Mouse (Mus musculus) stomach, embryonic 14.5 days (tissue): ENCODE results near the gene Cep112. TPM values are rescaled to one million over a fixed set of nuclear protein-coding genes. Genes with fewer than 3 reads are reported as not detected.

Source experiments
- ATAC-seq: fragments of 200-750 bp; cut with Nextera tagmentation; 2 replicates; pipeline ENCODE4 v1.8.0; 2017; ENCODE audit warnings: low read depth, moderate TSS enrichment; ENCODE audit not compliant: insufficient number of reproducible peaks, insufficient read depth, low FRiP score
- H3K27ac ChIP-seq: fragments of 300-500 bp; sonication (generic); 2 replicates; pipeline ENCODE4 v1.5.1; 2014; ENCODE audit warnings: mild to moderate bottlenecking, low read length, moderate library complexity, mixed read lengths
- H3K27me3 ChIP-seq: fragments of 300-500 bp; sonication (generic); 2 replicates; pipeline ENCODE4 v1.6.1; 2014; ENCODE audit warnings: low read length, control low read depth, mixed read lengths; ENCODE audit not compliant: control insufficient read depth, insufficient read depth
- H3K36me3 ChIP-seq: fragments of 300-500 bp; sonication (generic); 2 replicates; pipeline ENCODE4 v1.6.1; 2014; ENCODE audit warnings: mild to moderate bottlenecking, control low read depth, low read length, moderate library complexity, mixed read lengths; ENCODE audit not compliant: control insufficient read depth, insufficient read depth
- H3K4me1 ChIP-seq: fragments of 300-500 bp; sonication (generic); 2 replicates; pipeline ENCODE4 v1.6.1; 2014; ENCODE audit warnings: low read length, control low read depth, mixed read lengths; ENCODE audit not compliant: control insufficient read depth, insufficient read depth
- H3K4me2 ChIP-seq: fragments of 300-500 bp; sonication (generic); replicated peaks from 2 replicates; pipeline ENCODE4 v1.6.1; 2014; ENCODE audit warnings: low read depth, low read length, control low read depth
- H3K4me3 ChIP-seq: fragments of 300-500 bp; sonication (generic); 2 replicates; pipeline ENCODE4 v1.5.1; 2014; ENCODE audit warnings: low read depth, low read length, control low read depth
- H3K9ac ChIP-seq: fragments of 300-500 bp; sonication (generic); replicated peaks from 2 replicates; pipeline ENCODE4 v1.6.1; 2014; ENCODE audit warnings: low read depth, mild to moderate bottlenecking, control low read depth, low read length, moderate library complexity, mixed read lengths
- H3K9me3 ChIP-seq: fragments of 300-500 bp; sonication (generic); 2 replicates; pipeline ENCODE4 v1.6.1; 2016; ENCODE audit warnings: low read depth, low read length, control low read depth; ENCODE audit not compliant: control insufficient read depth
- WGBS: fragments of 180-500 bp; shearing (Covaris S2); extraction: QIAGEN DNeasy Blood & Tissue Kit; methylation state at CpG from one replicate; pipeline ENCODE4 v1.1.7; 2014; 5-methylcytosine and 5-hydroxymethylcytosine counted together
- polyA plus RNA-seq: library from polyadenylated mRNA; unstranded; fragments of >200 nt; fragmentation: Nextera tagmentation; extraction: Ambion mirVana; gene quantifications from 2 replicates; pipeline ENCODE4 v1.2.1, GENCODE M21; 2014

Gene Cep112
- polyA plus RNA-seq, 1 experiment from 2014 or later: 24.1 TPM

GRCm38 (mm10) chr11:108464715-108465301 lies 39.8 kb downstream of the Cep112 start:
- Histone ChIP-seq H3K4me2 (no peak overlapping the region), H3K27me3 (no peaks in the 10 kb centered on the region), H3K27ac (peak overlapping the region; percentile 11; the same call in 1 of the 2 replicates), H3K4me1 (no peaks in the 10 kb centered on the region), H3K4me3 (no peak overlapping the region), H3K9ac (no peak overlapping the region), H3K9me3 (no peaks in the 10 kb centered on the region), H3K36me3 (no peaks in the 10 kb centered on the region)
- ATAC-seq: no peak
- 40% methylated on average over 4 of the region's 4 CpGs for WGBS

GRCm38 (mm10) chr11:108475738-108476137 lies 50.7 kb downstream of the Cep112 start:
- H3K4me3 ChIP-seq: no peak overlapping the region
- 69% methylated on average over 7 of the region's 7 CpGs for WGBS
- no peaks in the 10 kb centered on the region for H3K9me3 ChIP-seq
- H3K4me1 ChIP-seq: no peaks in the 10 kb centered on the region
- no peaks in the 10 kb centered on the region; the same call in 1 of the 2 replicates for H3K36me3 ChIP-seq
- no peak for ATAC-seq
- no peaks in the 10 kb centered on the region for H3K27me3 ChIP-seq
- H3K9ac ChIP-seq: no peak overlapping the region
- no peak overlapping the region for H3K27ac ChIP-seq
- no peak overlapping the region for H3K4me2 ChIP-seq

- WGBS: 59% methylated on average over 1 of the region's 1 CpGs
- Histone ChIP-seq H3K4me2 (no peak overlapping the region), H3K9me3 (no peaks in the 10 kb centered on the region), H3K9ac (no peak overlapping the region), H3K36me3 (no peaks in the 10 kb centered on the region; the same call in 1 of the 2 replicates), H3K27ac (no peak overlapping the region), H3K4me1 (no peaks in the 10 kb centered on the region), H3K27me3 (no peaks in the 10 kb centered on the region), H3K4me3 (no peak overlapping the region)
- no peak for ATAC-seq
Measured at GRCm38 (mm10) chr11:108476226-108476625, 51.2 kb downstream of the Cep112 start.

- H3K36me3 ChIP-seq: no peaks in the 10 kb centered on the region
- 61% methylated on average over 4 of the region's 4 CpGs for WGBS
- H3K4me3 ChIP-seq: no peak overlapping the region
- ATAC-seq: no peak
- H3K27me3 ChIP-seq: no peaks in the 10 kb centered on the region
- H3K27ac ChIP-seq: no peak overlapping the region
- H3K4me2 ChIP-seq: no peak overlapping the region
- H3K4me1 ChIP-seq: no peaks in the 10 kb centered on the region
- no peak overlapping the region for H3K9ac ChIP-seq
- H3K9me3 ChIP-seq: no peaks in the 10 kb centered on the region
Measured at GRCm38 (mm10) chr11:108483976-108484375, 59.0 kb downstream of the Cep112 start.

GRCm38 (mm10) chr11:108488256-108488655 lies 63.3 kb downstream of the Cep112 start:
- Histone ChIP-seq H3K9me3 (no peaks in the 10 kb centered on the region), H3K27me3 (no peaks in the 10 kb centered on the region), H3K4me2 (no peak overlapping the region), H3K36me3 (no peaks in the 10 kb centered on the region), H3K4me1 (no peaks in the 10 kb centered on the region), H3K9ac (no peak overlapping the region), H3K27ac (no peak overlapping the region), H3K4me3 (no peak overlapping the region)
- WGBS: 82% methylated on average over 2 of the region's 2 CpGs
- ATAC-seq: no peak

GRCm38 (mm10) chr11:108489863-108490262 lies 64.9 kb downstream of the Cep112 start:
- ATAC-seq: no peak
- Histone ChIP-seq H3K4me1 (no peaks in the 10 kb centered on the region), H3K9me3 (no peaks in the 10 kb centered on the region), H3K36me3 (no peaks in the 10 kb centered on the region), H3K27me3 (no peaks in the 10 kb centered on the region), H3K27ac (no peak overlapping the region), H3K9ac (no peak overlapping the region), H3K4me2 (no peak overlapping the region), H3K4me3 (no peak overlapping the region)
- 93% methylated on average over 4 of the region's 4 CpGs for WGBS

GRCm38 (mm10) chr11:108508190-108508589 lies 83.2 kb downstream of the Cep112 start:
- Histone ChIP-seq H3K36me3 (no peaks in the 10 kb centered on the region), H3K27me3 (no peaks in the 10 kb centered on the region), H3K4me1 (no peaks in the 10 kb centered on the region), H3K4me3 (no peak overlapping the region), H3K4me2 (no peak overlapping the region), H3K9me3 (no peaks in the 10 kb centered on the region), H3K9ac (no peak overlapping the region), H3K27ac (no peak overlapping the region)
- ATAC-seq: no peak
- WGBS: 83% methylated on average over 5 of the region's 5 CpGs

GRCm38 (mm10) chr11:108527725-108528363 lies 102.9 kb downstream of the Cep112 start:
- WGBS: 56% methylated on average over 5 of the region's 5 CpGs
- no peak overlapping the region for H3K4me2 ChIP-seq
- H3K27ac ChIP-seq: no peak overlapping the region
- H3K9ac ChIP-seq: no peak overlapping the region
- H3K36me3 ChIP-seq: no peaks in the 10 kb centered on the region
- no peak overlapping the region for H3K4me3 ChIP-seq
- ATAC-seq: no peak
- H3K27me3 ChIP-seq: no peaks in the 10 kb centered on the region
- no peaks in the 10 kb centered on the region for H3K4me1 ChIP-seq
- H3K9me3 ChIP-seq: no peaks in the 10 kb centered on the region

GRCm38 (mm10) chr11:108532901-108533300 lies 107.9 kb downstream of the Cep112 start:
- H3K27me3 ChIP-seq: no peaks in the 10 kb centered on the region
- no peak overlapping the region for H3K9ac ChIP-seq
- no peaks in the 10 kb centered on the region for H3K36me3 ChIP-seq
- ATAC-seq: no peak
- no peaks in the 10 kb centered on the region for H3K4me1 ChIP-seq
- 61% methylated on average over 1 of the region's 1 CpGs for WGBS
- H3K4me2 ChIP-seq: no peak overlapping the region
- H3K4me3 ChIP-seq: no peak overlapping the region
- H3K9me3 ChIP-seq: no peaks in the 10 kb centered on the region
- no peak overlapping the region for H3K27ac ChIP-seq
